Mouse (Mus musculus) embryo, embryonic 11.5 days (tissue): ENCODE measurements around the gene Dnm2.
A peak's percentile ranks its signal among the peaks of the same experiment; 100 is the strongest.

Experiments used
- DNase-seq: peaks from one replicate; pipeline ENCODE4 v3.0.0-alpha.2; 2012; ENCODE audit warnings: low read depth, low spot score

Gene Dnm2

GRCm38 (mm10) chr9:21545916-21546788, 121.4 kb downstream of the Dnm2 start:
- peak; percentile 98 for DNase-seq

- DNase-seq: no peak
These were observed 122.0 kb downstream of the Dnm2 start, which contains the start of gene Carm1 for GRCm38 (mm10) chr9:21546789-21547074. Gene Carm1 (plus strand): TSS chr9:21546894.

GRCm38 (mm10) chr9:21547075-21547941, 122.6 kb downstream of the Dnm2 start:
- peak; percentile 35 for DNase-seq

- no peak for DNase-seq
These were observed 126.3 kb downstream of the Dnm2 start for GRCm38 (mm10) chr9:21551049-21551448.

- no peak for DNase-seq
These were observed 129.0 kb downstream of the Dnm2 start for GRCm38 (mm10) chr9:21553607-21554273.

GRCm38 (mm10) chr9:21555198-21555742, 130.6 kb downstream of the Dnm2 start:
- DNase-seq: no peak

GRCm38 (mm10) chr9:21556996-21557395, 132.3 kb downstream of the Dnm2 start:
- no peak for DNase-seq
